Mouse (Mus musculus) urinary bladder, postnatal 10 days (tissue): ENCODE data around the gene Hip1r.

Experiments used
- DNase-seq: peaks from one replicate; pipeline ENCODE4 v3.0.0; 2022; ENCODE audit warnings: low spot score

Hip1r gene

GRCm38 (mm10) chr5:123973299-123974178, at the start of gene Hip1r:
Gene Hip1r, plus strand, starts transcription at chr5:123973628.
- no peak for DNase-seq

- DNase-seq: no peak
Observed at GRCm38 (mm10) chr5:123927118-123927517, 46.3 kb upstream of the Hip1r start, which contains the start of gene Gm43518. Gene Gm43518, plus strand, starts transcription at chr5:123927418.

- peak; percentile 78 for DNase-seq
Observed at GRCm38 (mm10) chr5:123930508-123930989, 42.9 kb upstream of the Hip1r start, which contains the start of gene Ccdc62. Gene Ccdc62, plus strand, starts transcription at chr5:123930679.

DNA sequence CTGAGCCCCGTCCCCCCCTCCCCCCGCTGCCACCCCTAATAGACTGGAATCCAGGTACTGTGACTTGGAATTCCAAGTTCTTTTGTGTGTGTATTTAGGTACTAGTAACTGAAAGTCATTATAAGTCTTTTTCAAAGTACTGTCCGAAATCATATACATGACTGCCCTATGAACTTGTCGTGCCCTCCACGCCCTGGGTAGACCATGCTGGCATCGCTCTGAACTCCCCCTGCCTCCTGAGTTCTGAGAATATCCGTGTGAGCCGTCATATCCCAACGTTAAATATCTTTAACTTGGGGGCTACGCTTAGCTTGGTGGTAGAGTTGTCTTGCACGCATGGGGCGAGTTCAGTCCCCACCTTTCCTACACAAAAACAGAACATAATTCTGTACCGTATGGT, 42.3 kb upstream of the Hip1r start:
- no peak for DNase-seq

GRCm38 (mm10) chr5:123932927-123933326, 40.5 kb upstream of the Hip1r start:
- no peak for DNase-seq

GRCm38 (mm10) chr5:123933556-123933955, 39.9 kb upstream of the Hip1r start:
- DNase-seq: no peak

- no peak for DNase-seq
Observed at GRCm38 (mm10) chr5:123933957-123934591, 39.4 kb upstream of the Hip1r start.

- DNase-seq: no peak
Observed at GRCm38 (mm10) chr5:123935931-123936330, 37.5 kb upstream of the Hip1r start.

DNA sequence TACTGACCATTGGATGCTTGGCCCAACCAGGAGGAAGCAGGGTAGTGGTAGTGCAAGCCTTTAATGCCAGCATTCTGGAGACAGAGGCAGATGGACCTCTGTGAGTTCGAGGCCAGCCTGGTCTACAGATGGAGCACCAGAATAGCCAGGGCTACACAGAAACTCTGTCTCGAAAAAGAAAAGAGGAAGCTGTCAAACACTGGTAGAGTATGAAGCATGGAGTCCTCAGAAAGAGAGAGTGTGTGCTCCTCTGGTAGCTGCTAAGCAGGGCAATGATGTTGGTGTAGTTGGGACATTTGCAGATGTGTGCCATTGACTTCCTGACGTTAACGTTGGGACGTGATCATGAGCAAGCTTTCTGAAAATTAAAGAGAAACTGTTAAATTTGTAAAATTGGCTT, 34.9 kb upstream of the Hip1r start:
- DNase-seq: no peak

DNA sequence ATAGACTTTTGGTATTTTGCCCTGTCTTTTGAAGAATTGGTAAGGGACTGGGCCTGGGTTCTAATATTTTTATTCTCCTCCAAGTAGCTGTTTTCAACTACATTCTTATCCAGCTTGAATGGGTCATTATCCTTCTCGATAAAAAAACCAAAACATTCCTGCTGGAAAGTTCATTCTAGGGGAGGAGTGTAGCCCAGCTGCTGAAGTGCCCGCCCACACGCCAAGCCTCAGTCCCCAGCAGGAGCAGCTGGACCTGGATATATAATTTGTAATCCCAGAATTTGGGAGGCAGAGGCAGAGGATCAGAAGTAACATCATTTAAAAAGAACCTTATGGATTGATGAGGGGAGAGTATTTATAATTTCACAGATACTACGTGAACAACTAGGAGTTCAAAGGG, 26.9 kb upstream of the Hip1r start:
- DNase-seq: no peak

DNA sequence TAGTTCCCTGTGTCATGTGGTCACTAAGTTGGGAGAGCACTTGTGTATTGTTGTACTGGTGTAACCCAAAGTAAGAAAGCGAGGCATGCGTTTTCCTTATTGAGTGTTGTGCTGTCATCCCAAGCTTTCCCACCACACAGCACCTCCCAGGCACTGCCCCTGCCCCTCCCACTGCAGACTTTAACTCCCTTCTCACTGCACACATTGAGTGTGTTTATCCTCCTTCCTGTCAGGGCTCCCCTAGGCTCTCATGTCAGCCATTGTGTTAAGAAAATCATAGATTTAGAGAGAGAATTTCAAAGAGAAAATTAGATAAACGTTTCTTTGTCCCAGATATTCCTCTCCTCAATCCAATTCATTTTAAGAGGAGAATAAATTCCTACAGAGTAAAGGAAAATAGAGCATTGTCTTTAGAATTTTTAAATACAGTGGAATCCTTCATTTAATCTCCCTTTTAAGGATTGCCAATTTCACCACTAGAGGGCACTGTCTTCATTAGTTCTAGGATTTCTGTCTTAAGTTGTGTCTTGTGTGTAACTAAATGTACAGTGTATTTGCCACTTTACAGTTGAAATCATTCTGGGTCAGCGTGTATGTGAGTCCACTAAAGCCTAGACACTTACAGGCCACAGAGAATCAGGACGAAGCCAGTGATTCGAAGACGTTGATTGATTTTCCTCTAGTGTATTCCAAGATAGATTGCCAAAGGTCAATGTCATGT, 26.2 kb upstream of the Hip1r start:
- no peak for DNase-seq

DNA sequence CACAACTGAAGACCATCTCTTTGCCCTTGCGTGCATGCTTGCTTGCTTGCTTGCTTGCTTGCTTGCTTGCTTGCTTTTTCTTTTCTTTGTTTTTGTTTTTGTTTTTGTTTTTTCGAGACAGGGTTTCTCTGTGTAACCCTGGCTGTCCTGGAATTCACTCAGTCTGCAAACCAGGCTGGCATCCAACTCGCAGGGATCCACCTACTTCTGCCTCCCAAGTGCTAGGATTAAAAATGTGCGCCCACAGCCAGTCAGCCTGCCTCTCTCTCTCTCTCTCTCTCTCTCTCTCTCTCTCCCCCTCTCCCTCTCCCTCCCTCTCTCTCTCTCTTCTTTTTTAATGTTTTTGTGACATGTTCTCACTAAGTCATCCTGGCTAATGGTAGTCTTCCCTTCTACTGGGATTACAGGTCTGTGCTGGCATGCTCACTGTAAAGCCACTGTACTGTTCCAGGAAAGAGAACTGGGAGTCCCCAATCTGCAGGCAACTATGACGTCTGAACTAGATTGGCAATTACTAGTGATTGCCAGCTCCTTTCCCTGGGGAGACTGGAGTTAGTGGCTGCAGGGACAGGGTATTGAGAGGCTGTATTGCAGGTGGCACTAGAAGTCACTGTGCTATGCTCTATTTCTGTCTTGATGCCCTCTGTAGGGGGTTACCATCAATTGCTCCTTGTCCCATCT, 20.9 kb upstream of the Hip1r start:
- no peak for DNase-seq

GRCm38 (mm10) chr5:123957213-123957612, 16.2 kb upstream of the Hip1r start:
- DNase-seq: no peak

GRCm38 (mm10) chr5:123959018-123959417, 14.4 kb upstream of the Hip1r start:
- no peak for DNase-seq

- no peak for DNase-seq
Observed at GRCm38 (mm10) chr5:123960129-123960528, 13.3 kb upstream of the Hip1r start.

DNA sequence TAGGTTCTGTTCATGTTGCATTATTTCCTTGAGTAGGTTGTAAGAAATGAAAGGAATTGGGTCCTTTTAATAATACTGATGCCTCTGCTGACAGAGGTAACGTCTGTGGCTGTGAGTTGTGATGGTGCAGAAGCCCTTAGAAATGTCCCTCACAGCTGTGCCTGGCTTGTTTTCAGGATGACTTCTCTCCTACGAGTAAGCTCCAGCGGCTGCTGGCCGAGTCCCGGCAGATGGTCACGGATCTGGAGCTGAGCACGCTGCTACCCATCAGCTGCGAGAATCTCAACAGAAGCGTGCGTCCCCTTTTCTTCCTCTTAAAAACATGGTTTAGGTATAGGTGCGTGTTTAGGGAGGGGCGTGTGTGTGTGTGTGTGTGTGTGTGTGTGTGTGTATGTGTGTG, 12.4 kb upstream of the Hip1r start:
- DNase-seq: no peak

DNA sequence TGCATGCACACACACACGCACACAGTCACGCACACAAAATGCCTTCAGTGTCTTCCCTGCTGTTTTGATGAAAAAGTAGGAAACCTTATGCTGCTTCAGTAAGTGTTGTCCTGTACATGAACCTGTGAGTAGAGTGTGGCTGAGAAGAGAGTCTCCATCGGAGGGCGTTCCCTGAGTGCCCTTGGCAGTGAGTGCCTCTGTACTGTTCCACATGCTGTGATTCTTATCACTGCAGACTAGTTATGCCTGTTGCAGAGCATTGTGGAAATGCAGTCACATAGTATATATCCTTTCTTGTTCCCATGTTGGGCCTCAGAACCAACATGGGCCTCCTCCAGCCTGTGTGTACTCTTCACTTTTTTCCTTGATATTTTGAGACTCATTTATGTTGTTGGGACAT, 9.2 kb upstream of the Hip1r start:
- no peak for DNase-seq

DNA sequence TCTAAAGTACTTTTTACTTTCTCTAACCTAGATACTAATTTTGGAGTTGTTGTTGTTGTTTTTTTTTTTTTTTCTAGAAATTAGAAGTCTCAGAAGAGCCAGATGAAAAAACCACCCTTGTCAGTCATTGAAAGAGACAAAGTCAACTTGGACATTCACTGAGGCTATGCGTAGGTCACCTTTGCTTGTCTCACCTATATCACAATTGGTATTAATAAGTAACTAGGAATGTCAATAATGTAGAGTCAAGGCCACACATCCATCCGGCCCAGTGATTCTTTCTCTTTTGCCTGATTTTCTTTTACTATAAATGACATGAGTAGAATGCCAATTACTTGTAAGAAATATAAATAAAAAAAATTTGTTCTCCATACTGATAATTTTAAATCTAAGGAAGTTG, 6.7 kb upstream of the Hip1r start:
- no peak for DNase-seq

DNA sequence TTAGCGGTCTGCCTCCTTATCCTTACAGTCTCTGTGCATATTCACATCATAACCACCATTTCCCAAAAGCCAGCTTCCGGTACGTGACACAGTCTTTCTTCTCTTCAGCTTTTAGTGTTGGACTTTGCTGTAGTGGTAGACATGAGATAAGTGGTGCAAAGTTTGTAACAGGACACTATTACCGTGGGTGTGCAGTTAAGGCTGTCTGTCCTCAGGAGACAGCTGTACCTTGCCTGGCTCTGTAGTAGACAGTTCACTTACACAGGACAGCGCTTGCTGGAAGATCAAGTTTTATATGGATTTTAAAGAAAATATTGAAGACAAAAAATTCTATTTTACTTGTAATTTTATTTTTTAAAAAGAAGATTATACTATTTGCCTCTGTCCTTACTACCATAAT, 5.0 kb upstream of the Hip1r start:
- no peak for DNase-seq

DNA sequence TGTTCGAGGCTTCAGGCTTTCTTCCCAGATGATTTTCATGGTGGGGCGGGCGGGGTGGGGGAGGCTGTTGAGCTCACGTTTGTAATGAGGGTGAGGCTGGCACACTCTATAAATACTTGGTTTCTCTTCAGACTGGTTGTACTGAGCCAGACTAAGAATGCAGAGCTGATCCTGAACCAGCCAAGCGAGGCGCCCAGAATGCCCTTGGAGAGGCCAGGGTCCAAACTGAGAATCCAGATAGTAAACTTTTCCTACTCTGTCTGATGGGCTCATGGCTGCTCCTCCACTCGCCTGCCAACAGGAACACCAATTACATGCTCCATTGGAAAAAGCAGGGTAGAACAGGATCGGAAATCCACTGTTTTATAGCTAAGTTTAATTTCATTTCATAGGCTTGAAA, 4.2 kb upstream of the Hip1r start:
- no peak for DNase-seq

GRCm38 (mm10) chr5:123970576-123970975, 2.9 kb upstream of the Hip1r start:
- no peak for DNase-seq

- DNase-seq: no peak
Observed at GRCm38 (mm10) chr5:123972453-123972852, 975 bp upstream of the Hip1r start.
